Mouse (Mus musculus) macrophage (primary cell): ENCODE data around the gene Rngtt. TPM values are rescaled to one million over a fixed set of nuclear protein-coding genes. Genes with fewer than 3 reads are reported as not detected.

ENCODE experiments used
- H3K27ac ChIP-seq: fragments of 350-480 bp; formaldehyde crosslinking; 2 replicates; pipeline ENCODE4 v1.9.0; 2021
- H3K36me3 ChIP-seq: fragments of 350-480 bp; formaldehyde crosslinking; 2 replicates; pipeline ENCODE4 v1.9.0; 2021; ENCODE audit errors: inconsistent target
- H3K4me3 ChIP-seq: fragments of 350-480 bp; formaldehyde crosslinking; 2 replicates; pipeline ENCODE4 v1.9.0; 2021; ENCODE audit errors: inconsistent target
- H3K79me2 ChIP-seq: fragments of 350-480 bp; formaldehyde crosslinking; 2 replicates; pipeline ENCODE4 v1.9.0; 2021; ENCODE audit errors: inconsistent target
- whole genome bisulfite sequencing: methylation state at CpG from one replicate; pipeline ENCODE4 v1.1.7; 2026; ENCODE audit warnings: inconsistent platforms; ENCODE audit not compliant: missing documents; 5-methylcytosine and 5-hydroxymethylcytosine counted together
- polyA plus RNA-seq: library from polyadenylated mRNA; stranded (reverse); fragments of 250-400 nt; gene quantifications from 3 replicates; pipeline ENCODE4 v1.2.4, GENCODE M21; 2018; ENCODE audit warnings: inconsistent platforms

Rngtt gene
- polyA plus RNA-seq, 1 experiment from 2014 or later: 28.7 TPM

GRCm38 (mm10) chr4:33374916-33375315 lies 64.8 kb downstream of the Rngtt start:
- Histone ChIP-seq H3K79me2 (no peaks in the 10 kb centered on the region), H3K36me3 (no peaks in the 10 kb centered on the region), H3K27ac (no peak overlapping the region), H3K4me3 (no peak overlapping the region)
- 93% methylated on average over 6 of the region's 6 CpGs for WGBS

- Histone ChIP-seq H3K79me2 (no peaks in the 10 kb centered on the region), H3K4me3 (no peak overlapping the region), H3K27ac (no peak overlapping the region), H3K36me3 (no peaks in the 10 kb centered on the region)
Measured at GRCm38 (mm10) chr4:33377642-33378041, 67.5 kb downstream of the Rngtt start.

- H3K36me3 ChIP-seq: no peaks in the 10 kb centered on the region
- 91% methylated on average over 6 of the region's 6 CpGs for WGBS
Measured at GRCm38 (mm10) chr4:33378894-33379293, 68.8 kb downstream of the Rngtt start.

GRCm38 (mm10) chr4:33388899-33389298 lies 78.8 kb downstream of the Rngtt start:
- Histone ChIP-seq H3K27ac (no peak overlapping the region), H3K36me3 (no peaks in the 10 kb centered on the region)

More at GRCm38 (mm10) chr4:33378894-33379293, 68.8 kb downstream of the Rngtt start:
- no peaks in the 10 kb centered on the region for H3K79me2 ChIP-seq
- H3K4me3 ChIP-seq: no peak overlapping the region
- H3K27ac ChIP-seq: no peak overlapping the region

GRCm38 (mm10) chr4:33390660-33391059 lies 80.5 kb downstream of the Rngtt start:
- no peak overlapping the region for H3K4me3 ChIP-seq
- H3K36me3 ChIP-seq: no peaks in the 10 kb centered on the region
- H3K27ac ChIP-seq: no peak overlapping the region
- no peaks in the 10 kb centered on the region for H3K79me2 ChIP-seq

More at GRCm38 (mm10) chr4:33388899-33389298, 78.8 kb downstream of the Rngtt start:
- Histone ChIP-seq H3K79me2 (no peaks in the 10 kb centered on the region), H3K4me3 (no peak overlapping the region)
- 94% methylated on average over 3 of the region's 3 CpGs for WGBS

GRCm38 (mm10) chr4:33393437-33393836 lies 83.3 kb downstream of the Rngtt start:
- no peak overlapping the region for H3K27ac ChIP-seq
- 85% methylated on average over 2 of the region's 2 CpGs for WGBS
- H3K36me3 ChIP-seq: no peaks in the 10 kb centered on the region
- no peaks in the 10 kb centered on the region for H3K79me2 ChIP-seq
- H3K4me3 ChIP-seq: no peak overlapping the region

GRCm38 (mm10) chr4:33396222-33397176 lies 86.4 kb downstream of the Rngtt start:
- 76% methylated on average over 3 of the region's 3 CpGs for WGBS
- Histone ChIP-seq H3K79me2 (no peaks in the 10 kb centered on the region), H3K4me3 (no peak overlapping the region), H3K36me3 (no peaks in the 10 kb centered on the region), H3K27ac (no peak overlapping the region)

GRCm38 (mm10) chr4:33405723-33406293 lies 95.7 kb downstream of the Rngtt start:
- Histone ChIP-seq H3K79me2 (no peaks in the 10 kb centered on the region), H3K36me3 (no peaks in the 10 kb centered on the region; the same call in 1 of the 2 replicates), H3K4me3 (no peak overlapping the region), H3K27ac (no peak overlapping the region)
- WGBS: 82% methylated on average over 2 of the region's 2 CpGs

- Histone ChIP-seq H3K4me3 (no peak overlapping the region), H3K36me3 (no peaks in the 10 kb centered on the region), H3K79me2 (no peaks in the 10 kb centered on the region), H3K27ac (no peak overlapping the region)
- WGBS: 86% methylated on average over 4 of the region's 4 CpGs
Measured at GRCm38 (mm10) chr4:33413791-33414190, 103.7 kb downstream of the Rngtt start.

- no peaks in the 10 kb centered on the region for H3K79me2 ChIP-seq
- H3K27ac ChIP-seq: no peak overlapping the region
- 93% methylated on average over 4 of the region's 4 CpGs for WGBS
Measured at GRCm38 (mm10) chr4:33414781-33415180, 104.7 kb downstream of the Rngtt start.

GRCm38 (mm10) chr4:33417391-33417790 lies 107.3 kb downstream of the Rngtt start:
- Histone ChIP-seq H3K36me3 (no peaks in the 10 kb centered on the region), H3K27ac (no peak overlapping the region), H3K79me2 (no peaks in the 10 kb centered on the region), H3K4me3 (no peak overlapping the region)
- WGBS: 87% methylated on average over 3 of the region's 4 CpGs

More at GRCm38 (mm10) chr4:33414781-33415180, 104.7 kb downstream of the Rngtt start:
- H3K4me3 ChIP-seq: no peak overlapping the region
- no peaks in the 10 kb centered on the region for H3K36me3 ChIP-seq

- Histone ChIP-seq H3K36me3 (0 out of 2 replicates have a peak, but pooled peaks cover 7% of the 10 kb centered on the region), H3K79me2 (no peaks in the 10 kb centered on the region), H3K27ac (no peak overlapping the region), H3K4me3 (no peak overlapping the region)
- 43% methylated on average over 1 of the region's 1 CpGs for WGBS
Measured at GRCm38 (mm10) chr4:33419644-33420043, 109.5 kb downstream of the Rngtt start.

- H3K79me2 ChIP-seq: no peaks in the 10 kb centered on the region
- H3K27ac ChIP-seq: no peak overlapping the region
- WGBS: 95% methylated on average over 4 of the region's 4 CpGs
- no peaks in the 10 kb centered on the region for H3K36me3 ChIP-seq
- H3K4me3 ChIP-seq: no peak overlapping the region
Measured at GRCm38 (mm10) chr4:33428856-33429255, 118.7 kb downstream of the Rngtt start.

GRCm38 (mm10) chr4:33441864-33442263 lies 131.8 kb downstream of the Rngtt start:
- no peaks in the 10 kb centered on the region for H3K79me2 ChIP-seq
- H3K36me3 ChIP-seq: no peaks in the 10 kb centered on the region
- H3K27ac ChIP-seq: no peak overlapping the region
- H3K4me3 ChIP-seq: no peak overlapping the region
- 100% methylated on average over 6 of the region's 6 CpGs for WGBS

GRCm38 (mm10) chr4:33446265-33446664 lies 136.2 kb downstream of the Rngtt start:
- Histone ChIP-seq H3K4me3 (no peak overlapping the region), H3K36me3 (no peaks in the 10 kb centered on the region), H3K27ac (no peak overlapping the region), H3K79me2 (no peaks in the 10 kb centered on the region)
- WGBS: 86% methylated on average over 3 of the region's 3 CpGs
